Mouse (Mus musculus): ENCODE results near the gene Rasgrf2. TPM values are rescaled to one million over a fixed set of nuclear protein-coding genes. Genes with fewer than 3 reads are reported as not detected.

Gene Rasgrf2
- polyA plus RNA-seq, 1 experiment from 2014 or later, result 0.19 TPM

- no peak for ATAC-seq
- Histone ChIP-seq H3K4me1 (no peaks in the 10 kb centered on the region), H3K36me3 (no peaks in the 10 kb centered on the region), H3K4me3 (no peak overlapping the region), H3K9me3 (replicated peaks) (no peaks in the 10 kb centered on the region), H3K4me2 (no peak overlapping the region), H3K9ac (no peak overlapping the region), H3K27me3 (replicated peaks) (no peaks in the 10 kb centered on the region), H3K27ac (no peak overlapping the region)
- 42% methylated on average over 4 of the region's 4 CpGs for WGBS (ENCODE audit: insufficient replicate concordance)
These were observed 202.7 kb downstream of the Rasgrf2 start for GRCm38 (mm10) chr13:91928605-91929389.

GRCm38 (mm10) chr13:91921010-91921409 lies 210.4 kb downstream of the Rasgrf2 start:
- ATAC-seq, result no peak
- Histone ChIP-seq H3K9me3 (replicated peaks) (no peaks in the 10 kb centered on the region), H3K9ac (no peak overlapping the region), H3K4me3 (no peak overlapping the region), H3K4me2 (no peak overlapping the region), H3K4me1 (no peaks in the 10 kb centered on the region), H3K27ac (no peak overlapping the region), H3K27me3 (replicated peaks) (no peaks in the 10 kb centered on the region), H3K36me3 (no peaks in the 10 kb centered on the region)
- WGBS (ENCODE audit: insufficient replicate concordance), result 34% methylated on average over 3 of the region's 3 CpGs

- Histone ChIP-seq H3K9me3 (replicated peaks) (no peaks in the 10 kb centered on the region), H3K36me3 (no peaks in the 10 kb centered on the region), H3K27ac (no peak overlapping the region), H3K27me3 (replicated peaks) (no peaks in the 10 kb centered on the region), H3K9ac (no peak overlapping the region), H3K4me2 (no peak overlapping the region), H3K4me3 (no peak overlapping the region), H3K4me1 (no peaks in the 10 kb centered on the region)
- 78% methylated on average over 5 of the region's 5 CpGs for WGBS (ENCODE audit: insufficient replicate concordance)
- no peak for ATAC-seq
These were observed 212.7 kb downstream of the Rasgrf2 start for GRCm38 (mm10) chr13:91918764-91919163.

GRCm38 (mm10) chr13:91917835-91918234 lies 213.6 kb downstream of the Rasgrf2 start:
- H3K9me3 ChIP-seq (replicated peaks), result no peaks in the 10 kb centered on the region
- no peaks in the 10 kb centered on the region for H3K27me3 ChIP-seq (replicated peaks)
- H3K4me2 ChIP-seq, result no peak overlapping the region
- H3K36me3 ChIP-seq, result no peaks in the 10 kb centered on the region
- H3K27ac ChIP-seq, result no peak overlapping the region
- WGBS (ENCODE audit: insufficient replicate concordance), result 75% methylated on average over 2 of the region's 2 CpGs
- no peak overlapping the region for H3K4me3 ChIP-seq
- H3K4me1 ChIP-seq, result no peaks in the 10 kb centered on the region
- H3K9ac ChIP-seq, result no peak overlapping the region
- ATAC-seq, result no peak

- Histone ChIP-seq H3K4me2 (no peak overlapping the region), H3K9me3 (replicated peaks) (no peaks in the 10 kb centered on the region), H3K9ac (no peak overlapping the region), H3K27ac (no peak overlapping the region), H3K4me1 (no peaks in the 10 kb centered on the region), H3K36me3 (no peaks in the 10 kb centered on the region), H3K27me3 (replicated peaks) (no peaks in the 10 kb centered on the region), H3K4me3 (no peak overlapping the region)
- ATAC-seq, result no peak
- WGBS (ENCODE audit: insufficient replicate concordance), result 69% methylated on average over 5 of the region's 5 CpGs
These were observed 215.1 kb downstream of the Rasgrf2 start for GRCm38 (mm10) chr13:91916308-91916707.

GRCm38 (mm10) chr13:91915582-91916239 lies 215.7 kb downstream of the Rasgrf2 start:
- no peaks in the 10 kb centered on the region for H3K27me3 ChIP-seq (replicated peaks)
- H3K9me3 ChIP-seq (replicated peaks), result no peaks in the 10 kb centered on the region
- H3K4me1 ChIP-seq, result no peaks in the 10 kb centered on the region
- no peaks in the 10 kb centered on the region for H3K36me3 ChIP-seq
- no peak overlapping the region for H3K4me2 ChIP-seq
- no peak overlapping the region for H3K4me3 ChIP-seq
- no peak overlapping the region for H3K9ac ChIP-seq
- no peak for ATAC-seq
- no peak overlapping the region for H3K27ac ChIP-seq
- 62% methylated on average over 6 of the region's 6 CpGs for whole genome bisulfite sequencing (ENCODE audit: insufficient replicate concordance)

- Histone ChIP-seq H3K4me3 (no peak overlapping the region), H3K4me1 (no peaks in the 10 kb centered on the region), H3K9ac (no peak overlapping the region), H3K9me3 (replicated peaks) (no peaks in the 10 kb centered on the region), H3K27me3 (replicated peaks) (no peaks in the 10 kb centered on the region), H3K27ac (no peak overlapping the region), H3K36me3 (no peaks in the 10 kb centered on the region), H3K4me2 (no peak overlapping the region)
- no peak for ATAC-seq
- 22% methylated on average over 4 of the region's 4 CpGs for WGBS (ENCODE audit: insufficient replicate concordance)
These were observed 216.3 kb downstream of the Rasgrf2 start for GRCm38 (mm10) chr13:91915192-91915581.

- Histone ChIP-seq H3K9me3 (replicated peaks) (no peaks in the 10 kb centered on the region), H3K27me3 (replicated peaks) (no peaks in the 10 kb centered on the region), H3K36me3 (no peaks in the 10 kb centered on the region), H3K9ac (no peak overlapping the region), H3K4me1 (no peaks in the 10 kb centered on the region), H3K27ac (no peak overlapping the region), H3K4me2 (no peak overlapping the region), H3K4me3 (no peak overlapping the region)
- no peak for ATAC-seq
These were observed 219.8 kb downstream of the Rasgrf2 start for GRCm38 (mm10) chr13:91911652-91912051.

- H3K9me3 ChIP-seq (replicated peaks), result no peaks in the 10 kb centered on the region
- no peaks in the 10 kb centered on the region for H3K27me3 ChIP-seq (replicated peaks)
- no peaks in the 10 kb centered on the region for H3K4me1 ChIP-seq
- no peak overlapping the region for H3K27ac ChIP-seq
- H3K4me2 ChIP-seq, result no peak overlapping the region
- no peak for ATAC-seq
- no peaks in the 10 kb centered on the region for H3K36me3 ChIP-seq
- no peak overlapping the region for H3K9ac ChIP-seq
- H3K4me3 ChIP-seq, result no peak overlapping the region
These were observed 220.2 kb downstream of the Rasgrf2 start for GRCm38 (mm10) chr13:91911211-91911610.

- Histone ChIP-seq H3K4me3 (no peak overlapping the region), H3K4me1 (no peaks in the 10 kb centered on the region), H3K4me2 (no peak overlapping the region), H3K9me3 (replicated peaks) (no peaks in the 10 kb centered on the region), H3K27ac (no peak overlapping the region), H3K27me3 (replicated peaks) (no peaks in the 10 kb centered on the region), H3K36me3 (no peaks in the 10 kb centered on the region), H3K9ac (no peak overlapping the region)
- ATAC-seq, result no peak
- WGBS (ENCODE audit: insufficient replicate concordance), result 35% methylated on average over 10 of the region's 10 CpGs
These were observed 223.1 kb downstream of the Rasgrf2 start for GRCm38 (mm10) chr13:91908202-91908980.

GRCm38 (mm10) chr13:91906338-91906737 lies 225.1 kb downstream of the Rasgrf2 start:
- Histone ChIP-seq H3K27ac (no peak overlapping the region), H3K4me3 (no peak overlapping the region), H3K4me2 (no peak overlapping the region), H3K9ac (no peak overlapping the region), H3K36me3 (no peaks in the 10 kb centered on the region), H3K27me3 (replicated peaks) (no peaks in the 10 kb centered on the region), H3K4me1 (no peaks in the 10 kb centered on the region), H3K9me3 (replicated peaks) (no peaks in the 10 kb centered on the region)
- WGBS (ENCODE audit: insufficient replicate concordance), result 68% methylated on average over 3 of the region's 3 CpGs
- ATAC-seq, result no peak

- Histone ChIP-seq H3K36me3 (no peaks in the 10 kb centered on the region), H3K9ac (no peak overlapping the region), H3K9me3 (replicated peaks) (no peaks in the 10 kb centered on the region), H3K4me2 (no peak overlapping the region), H3K27ac (no peak overlapping the region), H3K4me3 (no peak overlapping the region), H3K4me1 (no peaks in the 10 kb centered on the region), H3K27me3 (replicated peaks) (no peaks in the 10 kb centered on the region)
- WGBS (ENCODE audit: insufficient replicate concordance), result 25% methylated on average over 1 of the region's 1 CpGs
- no peak for ATAC-seq
These were observed 235.0 kb downstream of the Rasgrf2 start for GRCm38 (mm10) chr13:91896476-91896875.

Data from liver, embryonic 12.5 days (tissue).